Mouse (Mus musculus) cerebellum, adult 9-11 months (tissue): ENCODE data around the gene Zdhhc14.

Experiments
- DNase-seq: peaks from one replicate; pipeline ENCODE4 v3.0.0; 2022

The Zdhhc14 gene

DNA sequence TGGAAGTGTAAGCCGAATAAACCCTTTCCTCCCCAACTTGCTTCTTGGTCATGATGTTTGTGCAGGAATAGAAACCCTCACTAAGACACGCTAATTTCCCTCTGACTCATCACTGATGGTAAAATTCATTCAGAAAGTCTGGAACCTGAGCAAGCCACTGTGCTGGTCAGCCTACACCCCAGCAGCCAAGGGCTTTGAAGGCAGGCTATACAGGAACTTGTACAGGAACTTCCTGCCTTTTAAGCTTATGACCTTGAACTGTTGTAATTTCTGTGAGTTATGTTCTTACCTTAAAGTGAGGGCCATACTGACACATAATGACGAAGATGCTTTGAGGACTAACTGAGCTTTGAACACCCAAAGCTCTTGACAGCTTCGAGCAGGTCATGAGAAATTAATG lies 67.9 kb downstream of the Zdhhc14 start:
- no peak for DNase-seq

DNA sequence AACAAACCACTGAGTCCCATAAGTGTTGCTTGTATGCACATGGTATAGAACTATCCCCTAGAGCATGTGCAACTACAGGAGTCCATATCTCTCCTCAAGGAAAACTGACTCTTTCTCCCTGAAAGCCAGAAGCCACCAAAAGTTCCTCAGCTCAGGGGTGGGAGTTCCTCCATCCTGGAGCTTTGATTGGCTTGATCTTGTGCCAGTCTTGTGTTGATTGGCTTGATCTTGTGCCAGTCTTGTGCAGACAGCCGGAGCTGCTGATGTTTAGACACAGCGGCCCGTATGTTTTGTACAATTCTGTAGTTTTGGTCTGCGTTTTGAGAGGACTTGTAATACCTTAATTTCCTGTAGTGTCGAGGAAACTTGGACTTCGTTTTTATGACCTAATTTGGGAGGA lies 70.8 kb downstream of the Zdhhc14 start:
- DNase-seq = peak; percentile 54

DNA sequence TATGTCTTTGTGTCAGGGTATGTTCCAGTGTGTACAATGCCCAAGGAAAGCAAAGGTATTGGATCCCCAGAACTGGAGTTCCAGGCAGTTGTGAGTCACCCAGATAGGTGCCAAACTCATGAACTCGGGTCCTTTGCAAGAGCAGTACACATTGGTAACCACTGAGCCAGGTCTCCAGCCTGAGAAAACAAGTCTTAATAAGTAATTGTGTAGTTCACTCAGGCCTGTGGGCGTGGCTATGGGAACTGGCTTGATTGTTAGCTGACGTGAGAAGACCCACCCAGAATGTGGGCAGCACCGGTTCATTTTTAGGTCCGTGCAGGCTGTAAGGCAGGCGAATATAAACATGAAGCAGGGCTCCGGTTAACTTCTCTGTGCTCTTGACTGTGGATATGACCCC lies 73.6 kb downstream of the Zdhhc14 start:
- no peak for DNase-seq

DNA sequence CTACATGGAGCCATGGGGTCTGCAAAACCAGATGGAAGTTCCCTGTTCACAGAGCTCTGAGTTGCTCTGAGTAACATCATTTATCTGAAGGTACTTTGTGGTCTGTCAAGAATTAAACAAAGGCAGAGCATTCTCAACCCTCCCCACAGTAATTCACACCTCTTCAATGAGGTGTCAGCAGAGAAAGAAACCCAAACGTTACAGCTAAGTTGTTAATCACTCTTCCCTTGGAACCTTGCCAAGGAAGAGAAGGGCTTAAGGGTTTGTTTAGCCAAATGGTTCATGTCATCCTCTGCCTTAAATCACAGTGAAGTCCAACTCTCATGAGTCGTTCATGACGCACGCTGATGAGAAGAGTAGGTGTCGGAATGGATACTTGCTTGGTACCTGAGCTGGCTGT lies 75.6 kb downstream of the Zdhhc14 start:
- no peak for DNase-seq

DNA sequence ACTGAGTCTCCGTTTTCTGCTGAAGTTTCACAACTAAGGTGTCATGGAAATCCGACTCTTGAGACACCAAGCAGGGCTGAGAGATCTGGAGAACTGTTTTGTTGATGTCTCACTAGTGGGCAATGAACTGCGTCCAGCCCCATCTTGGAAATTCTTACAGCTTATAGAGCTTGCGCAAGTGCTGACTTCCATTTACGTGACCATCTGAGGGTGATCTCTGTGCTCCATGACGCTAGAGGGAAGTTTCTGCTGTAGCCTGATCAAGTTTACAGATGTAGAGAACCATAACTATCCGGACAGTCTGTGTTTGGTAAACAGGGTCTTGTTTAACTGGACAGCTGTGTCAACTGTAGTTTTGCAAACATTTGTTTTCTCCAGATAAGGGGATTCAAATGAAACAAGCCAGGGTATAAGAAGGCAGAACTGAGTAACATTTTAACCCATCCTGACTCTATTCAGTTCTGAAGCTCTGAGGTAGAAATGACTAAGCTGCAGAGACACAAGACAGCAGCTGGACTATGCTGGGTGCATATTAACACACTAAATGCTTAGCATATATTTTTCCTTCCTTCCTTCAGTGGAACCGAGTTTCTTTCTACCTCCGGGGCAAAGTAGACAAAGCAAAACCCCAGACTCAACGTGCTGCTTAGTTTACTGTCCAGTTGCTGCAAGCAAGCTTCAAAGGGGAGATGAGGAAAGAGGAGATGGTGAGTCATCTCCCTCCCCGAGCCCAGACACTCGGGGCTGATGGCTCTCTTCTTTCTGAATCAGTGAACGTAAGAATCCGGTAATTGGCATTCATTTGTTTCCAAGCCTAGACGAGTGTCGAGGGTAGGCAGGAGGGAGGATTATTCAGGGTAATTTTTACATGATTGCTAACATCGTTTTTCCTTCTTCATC lies 77.0 kb downstream of the Zdhhc14 start:
- DNase-seq = no peak

DNA sequence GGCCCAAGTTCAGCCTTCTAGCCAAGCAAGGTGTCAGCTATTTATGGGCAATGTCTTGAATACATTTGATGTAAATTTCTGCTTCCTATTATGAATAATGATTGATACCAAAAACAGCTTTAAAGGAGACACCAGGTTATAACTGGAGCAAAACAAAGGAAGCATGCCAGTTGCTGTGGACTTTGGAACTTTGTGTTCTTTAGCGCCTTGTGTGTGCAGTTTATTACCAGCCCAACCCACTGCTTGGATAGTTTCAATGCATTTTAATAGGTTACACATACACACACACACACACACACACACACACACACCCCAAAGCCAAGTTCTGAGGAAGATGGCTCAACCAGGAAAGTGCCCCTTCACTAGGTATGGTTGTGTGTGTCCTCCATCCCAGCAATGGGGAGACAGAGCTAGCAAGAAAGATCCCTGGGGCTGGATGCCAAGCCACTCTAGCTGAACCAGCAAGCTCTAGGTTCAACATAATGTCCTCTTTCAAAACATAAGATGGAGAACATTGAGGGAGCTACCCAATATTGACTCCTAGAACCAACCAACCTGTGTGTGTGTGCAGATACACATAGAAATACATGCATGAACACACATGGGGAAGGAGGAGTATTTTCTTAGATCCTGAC lies 79.9 kb downstream of the Zdhhc14 start:
- no peak for DNase-seq

DNA sequence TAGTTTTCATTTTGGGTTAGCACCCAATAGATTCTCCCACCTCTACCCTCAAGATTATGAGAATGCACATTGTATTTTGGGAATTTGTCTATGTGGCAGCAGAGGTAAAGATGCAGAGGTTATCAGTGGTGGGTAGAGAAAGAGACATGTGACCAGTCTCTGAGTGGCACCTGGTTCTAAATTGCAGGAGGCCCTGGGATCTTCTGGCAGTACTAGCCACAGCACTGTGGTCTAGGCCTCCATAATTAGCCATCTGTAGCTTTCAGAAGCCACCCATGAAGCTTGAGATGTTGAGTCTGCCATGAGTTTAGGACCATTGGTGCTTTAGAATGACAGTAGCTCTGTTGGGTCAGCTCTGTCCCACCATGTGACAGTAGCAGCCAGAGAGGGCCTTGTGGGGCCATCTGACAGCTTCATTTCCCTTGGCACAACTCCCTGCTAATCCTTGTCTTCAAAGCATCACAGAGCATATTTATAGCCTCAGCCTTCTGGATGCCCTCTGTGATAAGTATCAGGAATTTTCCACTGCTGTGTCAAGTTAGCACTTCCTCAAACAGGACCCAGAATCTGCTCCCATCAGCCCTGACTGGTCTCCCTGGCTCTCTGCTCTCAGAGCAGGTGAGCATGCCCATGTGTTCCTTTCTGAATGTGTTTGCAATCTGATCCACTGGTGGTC lies 80.5 kb downstream of the Zdhhc14 start:
- DNase-seq = peak; percentile 87

DNA sequence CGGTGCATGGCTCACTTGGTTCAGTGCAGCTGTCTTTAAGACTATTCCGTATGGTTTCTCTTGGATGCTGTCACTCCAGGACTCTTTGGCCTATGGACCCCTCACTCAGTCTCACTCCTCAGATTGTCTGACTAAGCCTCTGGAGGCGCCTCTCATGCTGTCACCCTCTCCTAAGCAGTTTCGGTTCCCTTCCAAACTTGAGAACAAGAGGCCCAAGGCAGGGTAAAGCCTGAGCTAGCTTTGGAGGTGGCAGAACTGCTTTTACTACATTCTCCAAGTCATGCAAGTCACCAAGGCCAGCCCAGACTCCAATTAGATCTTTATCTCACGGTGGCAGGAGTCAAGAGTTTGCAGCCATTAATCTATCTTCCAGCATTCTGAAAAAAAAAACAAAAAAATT lies 82.3 kb downstream of the Zdhhc14 start:
- no peak for DNase-seq

DNA sequence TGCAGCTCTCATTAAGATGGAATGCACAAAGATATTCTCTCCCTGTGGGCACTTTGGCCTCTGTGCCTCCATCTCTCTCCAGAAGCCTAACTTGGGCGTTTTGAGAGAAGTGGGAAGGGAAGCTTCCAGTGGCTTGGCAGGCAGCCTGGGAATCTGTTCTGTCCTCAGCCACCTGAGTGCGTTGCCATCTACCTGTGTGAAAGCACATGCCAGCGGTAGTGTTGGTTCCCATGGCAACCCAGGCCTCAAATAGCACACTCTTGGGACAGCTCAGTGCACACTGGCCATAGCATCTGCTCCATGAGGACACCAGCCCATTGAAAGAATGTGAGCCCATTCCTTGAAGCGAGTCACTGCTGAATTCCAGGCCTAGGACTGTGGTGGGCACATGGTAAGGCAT lies 83.2 kb downstream of the Zdhhc14 start:
- DNase-seq = peak; percentile 66

DNA sequence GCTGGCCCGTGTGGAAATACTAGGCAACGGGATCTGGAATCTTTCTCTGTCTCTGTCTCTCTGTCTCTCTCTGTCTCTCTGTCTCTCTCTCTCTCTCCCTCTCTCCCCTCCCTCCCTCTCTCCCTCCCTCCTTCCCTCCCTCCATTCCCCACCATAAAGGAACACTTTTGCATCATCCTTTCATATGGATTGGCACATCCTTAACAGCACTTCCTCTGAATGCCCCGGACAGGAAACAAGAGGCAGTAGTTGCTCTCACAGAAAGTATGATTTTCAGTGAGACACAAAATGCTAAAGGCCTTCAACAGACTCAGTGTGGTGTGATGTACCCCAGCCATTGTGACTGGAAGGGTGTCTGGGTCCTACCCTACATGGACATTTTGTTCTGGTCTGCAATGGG lies 89.9 kb downstream of the Zdhhc14 start:
- DNase-seq = no peak

DNA sequence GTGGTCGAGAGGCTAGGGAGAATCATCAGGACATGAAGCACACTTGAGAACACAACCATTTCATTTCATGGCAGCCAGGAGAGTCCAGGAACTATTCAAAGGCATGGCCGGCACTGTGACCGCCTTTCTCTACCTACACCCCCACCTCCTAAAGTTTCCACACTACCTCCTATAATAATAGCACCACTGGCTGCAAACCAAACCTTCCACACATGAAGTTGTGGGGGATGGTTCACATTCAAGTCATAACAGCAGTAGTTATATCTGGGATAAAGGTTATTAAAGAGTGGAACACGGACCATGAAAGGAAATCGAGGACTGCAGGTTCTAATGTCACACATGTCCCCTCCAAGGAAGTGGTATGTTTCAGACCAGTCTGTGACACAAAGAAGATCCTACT lies 90.6 kb downstream of the Zdhhc14 start:
- DNase-seq = no peak

DNA sequence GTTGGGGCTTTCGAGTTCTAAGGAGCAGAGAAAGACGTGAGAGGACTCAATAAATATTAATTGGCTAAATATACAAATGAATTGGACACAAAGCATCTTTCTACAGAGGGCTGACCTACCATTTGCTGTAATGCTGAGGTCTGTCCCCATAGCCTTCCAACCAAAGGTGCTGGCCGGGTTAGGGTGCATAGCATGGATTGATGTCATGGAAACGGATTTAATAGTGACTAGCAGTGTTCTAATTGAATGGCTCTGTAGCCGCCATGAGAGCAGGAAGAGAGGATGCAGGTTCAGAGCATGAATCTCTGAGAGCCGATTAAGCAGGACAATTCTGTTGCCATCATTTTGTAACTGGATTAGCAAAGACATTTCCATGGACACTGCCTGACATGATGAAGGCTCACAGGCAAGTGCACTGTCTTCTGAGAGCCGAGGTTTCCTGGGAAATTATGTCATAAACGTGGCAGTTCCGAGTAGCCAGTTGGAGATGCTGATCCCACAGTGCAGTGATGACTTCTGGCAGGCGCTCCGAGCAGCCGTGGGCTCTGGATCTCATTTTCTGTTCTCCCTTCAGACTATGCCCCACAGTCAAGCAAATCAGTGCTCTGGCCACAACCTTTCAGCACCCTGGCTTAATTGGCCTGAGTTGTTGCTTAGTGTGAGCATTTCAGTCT lies 91.3 kb downstream of the Zdhhc14 start:
- DNase-seq = no peak

DNA sequence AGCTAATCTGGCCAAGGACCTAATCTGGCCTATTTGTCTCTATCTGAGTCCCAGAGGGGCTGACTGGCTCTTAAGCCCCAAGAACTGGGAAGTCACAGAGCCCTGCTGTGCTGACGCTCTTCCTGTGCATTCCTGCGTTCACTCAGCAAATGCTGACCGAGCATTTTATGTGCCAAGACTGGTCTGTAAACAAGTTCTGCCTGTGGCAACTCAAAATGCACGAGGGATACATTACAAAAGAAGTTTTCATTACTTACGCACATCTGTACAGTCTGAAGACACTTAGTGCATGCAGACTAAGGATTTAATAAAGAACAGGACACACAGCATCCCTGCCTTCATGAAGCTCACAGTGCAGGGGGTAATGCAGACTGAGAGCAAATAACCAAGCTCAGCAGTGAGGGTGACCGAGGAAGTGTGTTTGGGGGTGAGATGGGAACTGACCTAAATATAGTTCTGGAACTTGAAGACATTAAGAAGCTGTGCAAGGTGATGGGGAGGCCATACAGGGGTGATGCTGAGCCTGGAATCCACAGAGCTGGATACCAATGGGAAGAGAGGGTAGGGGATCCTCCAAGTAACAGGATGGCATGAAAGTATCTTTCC lies 99.3 kb downstream of the Zdhhc14 start:
- DNase-seq = no peak

DNA sequence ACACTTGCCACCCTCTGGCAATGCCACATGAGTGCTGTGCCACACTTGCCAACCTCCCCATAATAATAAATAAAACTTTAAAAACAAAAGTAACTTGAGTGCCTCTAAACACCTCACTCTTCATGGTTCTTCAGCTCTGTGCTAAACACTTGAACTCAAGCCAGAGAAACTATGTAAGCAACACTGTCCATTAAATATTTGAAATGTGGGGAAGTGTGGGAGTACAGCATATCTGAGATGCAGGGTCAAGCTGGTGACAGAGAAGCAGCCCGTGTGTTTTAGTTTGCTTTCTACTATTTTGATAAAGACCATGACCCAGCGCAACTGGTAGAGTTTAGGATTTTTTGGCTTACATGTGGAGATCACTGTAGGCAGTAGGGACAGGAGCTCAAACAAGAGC lies 100.7 kb downstream of the Zdhhc14 start:
- no peak for DNase-seq

DNA sequence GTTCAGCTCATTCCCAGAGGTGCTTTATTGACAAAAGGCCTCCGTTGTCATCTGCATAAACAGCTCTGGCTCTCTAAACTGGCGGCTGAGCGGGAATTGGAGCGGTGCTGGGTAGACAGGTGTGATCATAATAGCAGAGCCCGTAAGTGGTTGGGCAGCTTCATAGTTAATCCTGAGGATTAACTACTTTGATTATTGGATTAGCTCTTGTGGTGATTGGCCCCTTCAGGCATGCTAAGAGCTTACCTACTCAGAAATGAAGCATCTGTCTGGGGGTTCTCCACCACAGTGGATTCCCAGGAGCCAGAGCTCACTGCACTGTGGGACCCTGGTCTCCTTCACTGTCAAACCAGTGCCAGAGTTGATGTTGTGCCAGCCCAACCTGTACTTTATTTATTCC lies 102.7 kb downstream of the Zdhhc14 start:
- DNase-seq = no peak

DNA sequence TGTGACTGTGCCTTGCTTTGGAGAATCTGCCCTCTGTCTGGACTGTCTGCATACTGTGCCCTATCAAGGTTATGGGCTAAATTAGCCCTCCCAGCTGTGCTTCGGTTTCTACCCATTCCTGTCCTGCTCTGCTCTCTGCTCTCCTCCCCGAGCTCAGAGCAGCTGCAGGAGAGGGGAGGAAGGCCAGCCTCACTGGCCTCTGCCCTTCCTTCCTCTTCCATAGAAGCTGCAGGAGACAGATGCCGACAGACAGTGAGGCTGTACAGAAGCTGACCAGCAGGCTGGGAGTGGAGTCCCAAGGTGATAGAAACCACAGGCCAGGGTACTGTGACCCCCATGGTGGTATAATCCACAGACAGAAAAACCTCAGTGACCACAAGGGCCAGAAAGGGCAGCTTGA lies 104.1 kb downstream of the Zdhhc14 start:
- no peak for DNase-seq

DNA sequence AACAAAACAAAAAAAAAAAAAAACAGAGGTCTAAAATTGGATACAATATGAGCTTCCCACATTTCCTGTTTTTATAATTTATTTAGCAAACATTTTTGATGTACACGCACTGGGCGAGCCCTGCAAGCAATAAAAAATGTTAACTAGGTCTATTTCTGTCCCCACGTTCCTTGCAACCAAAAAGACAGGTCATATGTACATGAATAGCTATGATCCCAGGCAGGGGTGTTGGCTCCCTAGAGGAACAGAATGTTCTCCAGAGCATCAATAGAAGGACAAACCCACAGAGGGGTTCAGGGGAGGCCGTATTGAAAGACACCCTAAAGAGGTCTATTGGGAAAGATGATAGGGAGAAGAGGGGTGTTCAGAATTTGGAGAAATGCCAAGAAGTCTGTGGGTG lies 106.6 kb downstream of the Zdhhc14 start:
- no peak for DNase-seq

DNA sequence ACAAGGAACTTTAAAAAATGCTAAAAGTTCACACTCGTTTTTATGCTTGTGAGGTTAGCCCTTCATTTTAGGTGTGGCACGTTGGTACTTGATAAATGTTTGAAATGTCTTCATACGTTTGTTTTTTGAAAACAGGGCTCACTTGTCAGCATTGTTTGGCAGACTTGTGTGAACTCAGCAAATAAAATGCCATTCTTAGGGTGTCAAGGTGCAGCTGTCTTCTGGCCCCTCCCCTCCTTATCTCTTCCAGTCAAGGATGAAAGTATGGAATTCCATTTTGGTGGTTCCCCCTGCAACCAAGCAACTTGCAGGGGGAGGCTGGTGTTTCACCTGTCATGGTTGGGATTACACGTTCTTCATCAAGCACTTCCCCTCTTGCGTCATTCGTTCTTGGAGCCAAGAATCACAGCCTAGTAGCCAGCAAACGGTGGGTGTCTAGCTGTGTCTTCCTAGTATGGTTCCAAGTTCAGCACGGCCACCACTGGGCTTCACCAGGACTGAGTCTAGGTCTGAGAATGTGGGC lies 108.2 kb downstream of the Zdhhc14 start:
- no peak for DNase-seq

DNA sequence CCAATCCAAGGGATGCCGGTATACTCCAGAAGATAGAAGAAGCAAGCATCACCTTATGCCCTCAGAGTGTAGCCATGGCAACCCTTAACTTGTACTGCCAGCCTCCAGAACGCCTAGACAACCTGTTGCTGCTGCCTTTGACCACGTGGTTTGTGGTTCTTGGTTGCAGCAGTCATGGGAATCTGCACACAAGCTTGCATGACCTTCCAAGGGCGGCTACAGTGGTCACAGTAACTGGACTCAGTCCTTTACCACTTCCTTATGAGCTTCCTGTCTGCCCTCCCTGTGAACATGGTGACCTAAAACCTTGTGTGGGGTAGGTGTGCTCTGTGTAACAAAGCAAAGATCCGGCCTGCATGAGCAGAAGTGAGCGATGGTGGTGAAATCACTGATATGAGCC lies 109.6 kb downstream of the Zdhhc14 start:
- DNase-seq = no peak

DNA sequence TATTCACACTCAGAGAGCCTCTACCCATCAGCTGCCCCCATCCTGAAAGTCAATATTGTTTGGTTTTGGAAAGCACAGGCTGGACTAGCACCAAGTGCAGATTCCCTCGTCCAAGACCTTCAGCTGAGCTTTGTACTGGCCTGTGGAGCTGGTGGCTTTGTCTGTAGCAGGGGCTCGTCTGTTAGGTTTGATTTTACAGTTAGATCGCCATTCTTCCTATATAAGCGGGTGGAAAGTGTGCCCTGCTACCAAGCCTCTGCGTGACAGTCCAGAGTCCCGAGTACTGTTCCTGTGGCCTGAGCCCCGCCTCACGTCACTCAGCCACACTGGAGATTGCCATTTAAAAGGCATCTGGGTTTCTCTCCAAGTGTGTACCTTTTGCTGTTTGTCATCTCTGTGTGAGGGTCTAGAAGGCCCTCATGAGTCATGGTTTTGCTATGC lies 113.8 kb downstream of the Zdhhc14 start:
- no peak for DNase-seq

DNA sequence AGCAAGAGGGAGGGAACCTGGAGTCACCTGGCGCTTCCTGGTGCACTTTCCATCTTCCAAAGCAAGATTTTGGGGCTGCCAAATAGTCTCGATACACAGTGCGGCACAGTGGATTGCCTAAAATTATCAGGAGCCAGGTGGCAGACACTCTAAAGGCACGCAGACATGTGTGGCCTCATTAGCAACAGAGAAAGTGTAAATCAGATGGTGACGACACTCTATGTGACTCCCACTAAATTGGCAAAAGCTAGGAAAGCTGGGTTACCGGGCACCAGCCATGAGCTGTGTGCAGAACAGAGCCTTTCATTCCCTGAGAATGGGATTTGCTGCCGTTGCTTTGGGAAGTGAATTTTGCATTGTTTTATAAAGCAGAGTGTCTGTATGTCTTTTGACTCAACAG lies 115.0 kb downstream of the Zdhhc14 start:
- DNase-seq = peak; percentile 49

DNA sequence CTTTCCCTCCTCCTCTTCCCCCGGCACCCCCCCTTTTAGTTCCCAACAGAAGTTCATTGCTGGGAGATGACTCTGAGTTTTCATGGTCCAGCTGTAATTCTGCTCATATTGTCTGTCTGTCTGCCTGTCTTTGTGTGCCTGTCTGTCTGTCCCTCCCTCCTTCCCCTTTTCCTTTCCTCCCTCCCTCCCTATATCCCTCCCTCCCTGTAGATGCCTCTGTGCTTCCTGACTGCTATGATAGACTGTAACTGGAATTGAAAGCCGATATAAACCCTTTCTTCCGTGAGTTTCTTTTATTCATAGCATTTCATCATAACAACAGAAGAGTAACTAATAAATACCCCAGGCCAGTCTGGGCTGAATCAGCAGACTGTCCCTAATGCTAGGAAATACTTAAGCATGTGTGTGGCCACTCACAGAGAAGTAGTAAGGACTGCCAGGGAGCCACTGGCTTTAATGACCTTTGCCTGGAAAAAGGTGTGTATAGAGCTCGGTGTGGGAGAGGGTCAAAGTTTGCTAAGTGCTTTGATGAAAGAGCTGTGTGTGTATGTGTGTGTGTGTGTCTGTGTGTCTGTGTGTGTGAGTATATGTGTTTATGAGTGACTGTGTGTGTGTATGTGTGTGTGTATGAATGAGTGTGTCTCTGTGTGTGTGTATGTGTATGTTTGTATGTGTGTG lies 117.7 kb downstream of the Zdhhc14 start:
- DNase-seq = no peak
